Mouse (Mus musculus) G1E (cell line): Measurements from ENCODE around the gene Hist1h4b.

ENCODE experiments used
- CTCF ChIP-seq: IDR thresholded peaks from 2 replicates; pipeline ENCODE4 v1.5.1; 2012; ENCODE audit warnings: low read depth, low read length, inconsistent platforms, mixed read lengths
- GATA1 ChIP-seq: IDR thresholded peaks from 2 replicates; pipeline ENCODE4 v1.6.1; 2012; ENCODE audit warnings: borderline replicate concordance, low read length, inconsistent platforms, mixed read lengths
- GATA2 ChIP-seq: IDR thresholded peaks from 2 replicates; pipeline ENCODE4 v1.6.1; 2012; ENCODE audit warnings: low read depth, low read length, inconsistent platforms, borderline replicate concordance
- POLR2AphosphoS5 ChIP-seq: IDR thresholded peaks from 2 replicates; pipeline ENCODE4 v1.6.1; 2012; ENCODE audit warnings: low read depth, low read length, inconsistent platforms; ENCODE audit not compliant: insufficient replicate concordance
- TAL1 ChIP-seq: conservative IDR thresholded peaks from 2 replicates; pipeline ENCODE4 v1.6.1; 2012; ENCODE audit warnings: low read depth, low read length, inconsistent platforms, mixed read lengths

GRCm38 (mm10) chr13:23759251-23759771 is 2.5 kb downstream of the Hist1h4b start:
- no peak for TF ChIP-seq CTCF
- TF ChIP-seq GATA1, result no peak
- no peak for TF ChIP-seq TAL1
- TF ChIP-seq POLR2AphosphoS5, result no peak
- no peak for TF ChIP-seq GATA2
